Mouse (Mus musculus) forebrain, postnatal 0 days (tissue): Measurements from ENCODE around the gene Rps27rt. TPM values are rescaled to one million over a fixed set of nuclear protein-coding genes. Genes with fewer than 3 reads are reported as not detected.

Source experiments
- ATAC-seq: fragments of 200-750 bp; cut with Nextera tagmentation; 2 replicates; pipeline ENCODE4 v1.8.0; 2017; ENCODE audit warnings: mild to moderate bottlenecking, moderate library complexity
- DNase-seq: peaks from one replicate; pipeline ENCODE4 v3.0.0-alpha.2; 2015
- H3K27ac ChIP-seq: fragments of 300-500 bp; sonication (generic); 2 replicates; pipeline ENCODE4 v1.5.1; 2014; ENCODE audit warnings: low read depth, mild to moderate bottlenecking, antibody characterized with exemption, low read length, moderate library complexity, mixed read lengths
- H3K27me3 ChIP-seq: fragments of 300-500 bp; sonication (generic); 2 replicates; pipeline ENCODE4 v1.6.1; 2014; ENCODE audit warnings: mild to moderate bottlenecking, low read length, mixed read lengths; ENCODE audit not compliant: insufficient read depth
- H3K36me3 ChIP-seq: fragments of 300-500 bp; sonication (generic); 2 replicates; pipeline ENCODE4 v1.6.1; 2014; ENCODE audit warnings: mild to moderate bottlenecking, moderate library complexity; ENCODE audit not compliant: insufficient read depth
- H3K4me1 ChIP-seq: fragments of 300-500 bp; sonication (generic); 2 replicates; pipeline ENCODE4 v1.6.1; 2014; ENCODE audit warnings: antibody characterized with exemption; ENCODE audit not compliant: insufficient read depth
- H3K4me2 ChIP-seq: fragments of 300-500 bp; sonication (generic); 2 replicates; pipeline ENCODE4 v1.6.1; 2014; ENCODE audit warnings: low read depth, mild to moderate bottlenecking, moderate library complexity
- H3K4me3 ChIP-seq: fragments of 300-500 bp; sonication (generic); 2 replicates; pipeline ENCODE4 v1.5.1; 2014; ENCODE audit warnings: low read depth, low read length, mixed read lengths
- H3K9ac ChIP-seq: fragments of 300-500 bp; sonication (generic); 2 replicates; pipeline ENCODE4 v1.6.1; 2014; ENCODE audit warnings: mild to moderate bottlenecking
- H3K9me3 ChIP-seq: fragments of 300-500 bp; sonication (generic); 2 replicates; pipeline ENCODE4 v1.6.1; 2016; ENCODE audit warnings: low read length
- CTCF ChIP-seq: sonication (generic); IDR thresholded peaks from 2 replicates; pipeline ENCODE4 v1.5.1; 2016; ENCODE audit warnings: antibody characterized with exemption, control low read depth, low read depth
- WGBS: fragments of 180-500 bp; shearing (Covaris S2); extraction: QIAGEN DNeasy Blood & Tissue Kit; methylation state at CpG from one replicate; pipeline ENCODE4 v1.1.7; 2014; 5-methylcytosine and 5-hydroxymethylcytosine counted together
- polyA plus RNA-seq: library from polyadenylated mRNA; unstranded; fragments of >200 nt; fragmentation: Nextera tagmentation; extraction: Ambion mirVana; gene quantifications from 2 replicates; pipeline ENCODE4 v1.2.1, GENCODE M21; 2015
- total RNA-seq: library from RNA; depleted of rRNA; stranded (reverse); fragments of >200 nt; gene quantifications from 2 replicates; pipeline ENCODE4 v1.2.3, GENCODE M21; 2014

Rps27rt gene
- total and polyA plus RNA-seq, 2 experiments from 2014 or later, result 15.0 to 292 TPM

- no peak for DNase-seq
- Histone ChIP-seq H3K4me2 (no peak overlapping the region), H3K4me3 (no peak overlapping the region), H3K9ac (no peak overlapping the region), H3K27ac (no peak overlapping the region), H3K36me3 (no peaks in the 10 kb centered on the region), H3K4me1 (no peaks in the 10 kb centered on the region), H3K9me3 (0 out of 2 replicates have a peak, but pooled peaks cover 6% of the 10 kb centered on the region), H3K27me3 (no peaks in the 10 kb centered on the region)
- no peak for ATAC-seq
- WGBS, result 62% methylated on average over 3 of the region's 3 CpGs
- no peak for TF ChIP-seq CTCF
Observed at GRCm38 (mm10) chr9:114964093-114964492, 18.4 kb downstream of the Rps27rt start.

GRCm38 (mm10) chr9:114960844-114961243, 21.7 kb downstream of the Rps27rt start:
- no peaks in the 10 kb centered on the region for H3K36me3 ChIP-seq
- no peak overlapping the region for H3K4me3 ChIP-seq
- no peak overlapping the region for H3K9ac ChIP-seq
- H3K4me2 ChIP-seq, result no peak overlapping the region
- no peaks in the 10 kb centered on the region for H3K27me3 ChIP-seq
- TF ChIP-seq CTCF, result no peak
- H3K4me1 ChIP-seq, result no peaks in the 10 kb centered on the region
- 0 out of 2 replicates have a peak, but pooled peaks cover 6% of the 10 kb centered on the region for H3K9me3 ChIP-seq
- ATAC-seq, result no peak
- 84% methylated on average over 6 of the region's 6 CpGs for WGBS
- no peak for DNase-seq
- no peak overlapping the region for H3K27ac ChIP-seq

DNA sequence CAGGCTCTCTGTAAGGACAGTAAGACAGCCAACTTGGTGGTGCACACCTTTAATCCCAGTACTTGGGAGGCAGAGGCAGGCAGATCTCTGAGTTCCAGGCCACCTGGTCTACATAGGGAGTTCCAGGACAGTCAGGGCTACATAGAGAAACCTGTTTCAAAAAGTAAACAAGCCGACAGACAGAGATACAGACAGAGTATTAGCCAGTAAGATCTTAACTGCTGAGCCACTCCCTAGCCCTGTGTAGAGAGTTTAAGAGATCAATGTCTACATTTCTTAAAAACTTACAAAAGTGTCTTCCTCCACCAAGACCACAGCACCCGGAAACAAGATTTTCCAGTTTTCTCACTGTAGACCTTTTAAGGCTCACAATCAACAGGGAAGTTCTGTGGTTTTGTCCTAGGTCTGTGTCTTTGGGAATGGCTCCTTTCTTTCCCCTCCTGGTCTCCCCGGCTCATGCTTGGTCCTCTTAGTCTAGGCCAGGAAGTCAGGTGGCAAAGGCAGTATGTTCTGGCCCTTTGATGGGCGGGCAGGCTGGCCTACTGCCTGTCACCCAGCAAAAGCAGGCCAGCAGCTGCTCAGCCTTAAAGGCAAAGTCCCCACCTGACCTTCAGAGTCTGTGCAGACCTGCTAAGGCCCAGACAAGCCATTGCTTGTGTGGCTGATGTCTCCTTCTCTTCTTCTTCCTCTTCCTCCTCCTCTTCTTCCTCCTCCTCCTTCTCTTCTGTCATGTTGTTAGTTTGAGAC, 22.3 kb downstream of the Rps27rt start:
- Histone ChIP-seq H3K4me1 (no peaks in the 10 kb centered on the region), H3K4me3 (no peak overlapping the region), H3K36me3 (no peaks in the 10 kb centered on the region), H3K27ac (no peak overlapping the region), H3K9me3 (0 out of 2 replicates have a peak, but pooled peaks cover 6% of the 10 kb centered on the region), H3K27me3 (no peaks in the 10 kb centered on the region), H3K4me2 (no peak overlapping the region), H3K9ac (no peak overlapping the region)
- DNase-seq, result no peak
- 81% methylated on average over 4 of the region's 4 CpGs for WGBS
- TF ChIP-seq CTCF, result no peak
- ATAC-seq, result no peak

GRCm38 (mm10) chr9:114956945-114957344, 25.6 kb downstream of the Rps27rt start:
- ATAC-seq, result no peak
- peak; percentile 70 for TF ChIP-seq CTCF
- WGBS, result 41% methylated on average over 5 of the region's 5 CpGs
- H3K36me3 ChIP-seq, result no peaks in the 10 kb centered on the region
- 0 out of 2 replicates have a peak, but pooled peaks cover under 1% of the 10 kb centered on the region for H3K9me3 ChIP-seq
- no peaks in the 10 kb centered on the region for H3K4me1 ChIP-seq
- no peak overlapping the region for H3K4me2 ChIP-seq
- H3K4me3 ChIP-seq, result no peak overlapping the region
- no peak overlapping the region for H3K9ac ChIP-seq
- no peak overlapping the region for H3K27ac ChIP-seq
- H3K27me3 ChIP-seq, result no peaks in the 10 kb centered on the region
- DNase-seq, result peak; percentile 27

GRCm38 (mm10) chr9:114955340-114955739, 27.2 kb downstream of the Rps27rt start:
- ATAC-seq (no peak), DNase-seq (no peak)
- no peak overlapping the region for H3K27ac ChIP-seq
- TF ChIP-seq CTCF, result no peak
- no peaks in the 10 kb centered on the region for H3K9me3 ChIP-seq
- no peak overlapping the region for H3K9ac ChIP-seq
- no peaks in the 10 kb centered on the region for H3K36me3 ChIP-seq
- 93% methylated on average over 11 of the region's 11 CpGs for WGBS
- H3K27me3 ChIP-seq, result no peaks in the 10 kb centered on the region
- no peak overlapping the region for H3K4me3 ChIP-seq
- no peaks in the 10 kb centered on the region for H3K4me1 ChIP-seq
- H3K4me2 ChIP-seq, result no peak overlapping the region

DNA sequence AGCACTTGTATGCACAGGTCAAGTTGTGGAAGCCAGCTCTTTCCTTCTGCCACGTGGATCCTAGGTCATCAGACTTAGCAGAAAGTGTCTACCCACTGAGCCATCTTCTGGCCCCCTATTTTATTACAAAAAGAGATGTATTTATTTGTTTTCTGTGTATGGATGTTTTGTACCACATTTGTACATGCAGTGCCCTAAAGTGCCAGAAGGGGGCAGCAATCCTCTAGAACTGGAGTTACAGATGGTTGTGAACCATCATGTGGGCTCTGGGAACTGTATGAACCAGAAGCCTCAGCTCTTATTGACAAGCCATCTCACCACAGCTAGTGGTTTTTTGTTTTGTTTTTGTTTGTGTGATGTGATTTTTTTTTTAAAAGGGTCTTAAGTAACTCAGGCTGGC, 29.7 kb downstream of the Rps27rt start:
- H3K9me3 ChIP-seq, result no peaks in the 10 kb centered on the region
- H3K4me1 ChIP-seq, result no peaks in the 10 kb centered on the region
- no peak overlapping the region for H3K27ac ChIP-seq
- no peaks in the 10 kb centered on the region for H3K27me3 ChIP-seq
- no peak overlapping the region for H3K9ac ChIP-seq
- no peak overlapping the region for H3K4me2 ChIP-seq
- 26% methylated on average over 1 of the region's 1 CpGs for WGBS
- TF ChIP-seq CTCF, result peak; percentile 45
- ATAC-seq (no peak), DNase-seq (no peak)
- no peaks in the 10 kb centered on the region for H3K36me3 ChIP-seq
- no peak overlapping the region for H3K4me3 ChIP-seq

GRCm38 (mm10) chr9:114948395-114948794, 34.1 kb downstream of the Rps27rt start:
- WGBS, result 59% methylated on average over 5 of the region's 5 CpGs
- no peak for DNase-seq

More at GRCm38 (mm10) chr9:114948395-114948794, 34.1 kb downstream of the Rps27rt start:
- no peaks in the 10 kb centered on the region for H3K4me1 ChIP-seq
- no peaks in the 10 kb centered on the region for H3K27me3 ChIP-seq
- H3K36me3 ChIP-seq, result no peaks in the 10 kb centered on the region
- no peak for ATAC-seq
- no peak for TF ChIP-seq CTCF
- no peak overlapping the region for H3K4me3 ChIP-seq
- no peak overlapping the region for H3K9ac ChIP-seq
- no peaks in the 10 kb centered on the region for H3K9me3 ChIP-seq
- H3K4me2 ChIP-seq, result no peak overlapping the region
- H3K27ac ChIP-seq, result no peak overlapping the region
